Mouse (Mus musculus): ENCODE data around the gene Cyth4. TPM values are rescaled to one million over a fixed set of nuclear protein-coding genes. Genes with fewer than 3 reads are reported as not detected.

The Cyth4 gene
- polyA plus RNA-seq, 1 experiment from 2014 or later = 11.1 TPM

DNA sequence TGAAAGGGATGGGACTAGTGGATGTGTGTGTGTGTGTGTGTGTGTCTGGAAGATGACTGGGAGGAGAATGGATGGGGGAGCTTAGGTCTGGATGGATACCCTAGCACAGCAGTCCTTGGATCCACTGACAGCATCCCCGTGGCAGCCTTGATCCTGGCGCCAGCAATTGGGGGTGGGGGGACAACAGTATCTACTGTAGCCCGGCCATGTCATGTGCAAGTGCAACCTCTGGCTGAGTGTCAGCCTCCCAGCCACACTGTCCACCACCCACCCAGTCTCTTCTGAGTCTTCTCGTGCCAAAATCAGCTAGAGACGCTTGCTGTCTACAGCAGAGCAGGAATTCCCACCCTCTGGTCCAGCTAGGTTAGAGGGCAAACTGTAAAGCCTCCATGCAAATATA lies 67.4 kb downstream of the Cyth4 start:
- Histone ChIP-seq H3K27ac (ENCODE audit: low read length) (0 out of 2 replicates have a peak overlapping the region, but pooled peaks have one; percentile 7), H3K9me3 (ENCODE audit: control insufficient read depth, low read length) (no peaks in the 10 kb centered on the region), H3K9ac (ENCODE audit: low read length) (no peak overlapping the region), H3K4me3 (ENCODE audit: low read length) (no peak overlapping the region), H3K4me2 (ENCODE audit: low read depth, low read length) (no peak overlapping the region), H3K4me1 (replicated peaks; ENCODE audit: control insufficient read depth, insufficient read depth, low read length) (peaks cover 8% of the 10 kb centered on the region; the same call in 1 of the 2 replicates), H3K27me3 (ENCODE audit: control insufficient read depth, insufficient read depth, low read depth, low read length) (no peaks in the 10 kb centered on the region), H3K36me3 (ENCODE audit: control insufficient read depth, insufficient read depth, low read length) (no peaks in the 10 kb centered on the region)
- WGBS = 33% methylated on average over 5 of the region's 5 CpGs
- peak; percentile 80 for ATAC-seq (ENCODE audit: low read depth)

DNA sequence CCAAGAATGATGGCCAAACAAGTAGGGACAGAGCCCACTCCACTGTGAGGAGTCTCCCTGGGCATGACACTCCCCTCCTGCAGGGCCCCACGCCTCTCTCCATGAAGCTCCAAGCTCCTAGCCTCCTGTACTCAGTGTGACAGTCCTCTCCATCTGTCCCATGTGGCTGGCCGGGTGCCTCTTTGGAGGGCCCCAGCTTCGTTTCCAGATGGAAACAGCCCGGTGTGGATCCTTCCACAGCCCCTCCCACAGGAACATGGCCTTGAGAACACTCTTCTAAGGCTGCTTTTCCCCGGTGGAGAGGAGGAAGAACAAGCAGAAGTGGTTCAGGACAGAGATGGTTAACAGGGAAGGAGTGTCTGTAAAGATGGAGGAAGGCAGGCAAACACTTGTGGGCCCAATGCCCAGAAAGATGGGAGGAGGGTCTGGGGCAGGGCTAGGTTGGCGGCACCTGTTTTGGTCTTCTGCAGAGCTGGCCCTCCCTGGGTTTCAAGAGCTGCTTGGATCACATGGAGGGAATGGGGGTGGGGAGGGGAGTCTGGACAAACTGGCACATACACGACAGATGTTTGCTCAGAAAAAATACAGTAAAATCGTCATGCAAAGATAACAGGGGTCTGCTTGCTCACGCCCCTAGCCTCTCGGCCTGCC lies 72.5 kb downstream of the Cyth4 start:
- ATAC-seq (ENCODE audit: low read depth) = peak; percentile 69
- H3K27me3 ChIP-seq (ENCODE audit: control insufficient read depth, insufficient read depth, low read depth, low read length) = peaks cover 34% of the 10 kb centered on the region
- WGBS = 24% methylated on average over 10 of the region's 10 CpGs

GRCm38 (mm10) chr15:78670341-78670740 lies 73.5 kb downstream of the Cyth4 start:
- H3K27ac ChIP-seq (ENCODE audit: low read length) = peak overlapping the region; percentile 18; the same call in 1 of the 2 replicates
- 33% methylated on average over 5 of the region's 5 CpGs for WGBS
- no peak overlapping the region for H3K4me2 ChIP-seq (ENCODE audit: low read depth, low read length)
- H3K4me3 ChIP-seq (ENCODE audit: low read length) = no peak overlapping the region
- no peaks in the 10 kb centered on the region for H3K36me3 ChIP-seq (ENCODE audit: control insufficient read depth, insufficient read depth, low read length)
- peaks cover 37% of the 10 kb centered on the region for H3K27me3 ChIP-seq (ENCODE audit: control insufficient read depth, insufficient read depth, low read depth, low read length)
- peaks cover 11% of the 10 kb centered on the region for H3K4me1 ChIP-seq (replicated peaks; ENCODE audit: control insufficient read depth, insufficient read depth, low read length)
- ATAC-seq (ENCODE audit: low read depth) = peak; percentile 70; the same call in 1 of the 2 replicates
- H3K9me3 ChIP-seq (ENCODE audit: control insufficient read depth, low read length) = no peaks in the 10 kb centered on the region
- no peak overlapping the region for H3K9ac ChIP-seq (ENCODE audit: low read length)

More for the DNA sequence above, 72.5 kb downstream of the Cyth4 start:
- Histone ChIP-seq H3K36me3 (ENCODE audit: control insufficient read depth, insufficient read depth, low read length) (no peaks in the 10 kb centered on the region), H3K9ac (ENCODE audit: low read length) (no peak overlapping the region), H3K9me3 (ENCODE audit: control insufficient read depth, low read length) (no peaks in the 10 kb centered on the region), H3K4me2 (ENCODE audit: low read depth, low read length) (no peak overlapping the region), H3K27ac (ENCODE audit: low read length) (peak overlapping the region; percentile 27; the same call in 1 of the 2 replicates), H3K4me3 (ENCODE audit: low read length) (no peak overlapping the region), H3K4me1 (replicated peaks; ENCODE audit: control insufficient read depth, insufficient read depth, low read length) (peaks cover 16% of the 10 kb centered on the region)

Other genes starting within 250 kb of the Cyth4 start
- not detected in 2 replicates for gene Tex33, start 201.1 kb upstream of the Cyth4 start, polyA plus RNA-seq (2015; fragmentation: Nextera tagmentation; extraction: Ambion mirVana)
- gene Tst, start 191.1 kb upstream of the Cyth4 start, polyA plus RNA-seq (2015; fragmentation: Nextera tagmentation; extraction: Ambion mirVana) = 129 and 160 TPM in 2 replicates
- 5.0 and 5.5 TPM in 2 replicates for gene Mpst, start 190.6 kb upstream of the Cyth4 start, polyA plus RNA-seq (2015; fragmentation: Nextera tagmentation; extraction: Ambion mirVana)
- 32.1 and 37.0 TPM in 2 replicates for gene Kctd17, start 168.5 kb upstream of the Cyth4 start, polyA plus RNA-seq (2015; fragmentation: Nextera tagmentation; extraction: Ambion mirVana)
- 0.14 and 0.74 TPM in 2 replicates for gene Tmprss6, start 128.4 kb upstream of the Cyth4 start, polyA plus RNA-seq (2015; fragmentation: Nextera tagmentation; extraction: Ambion mirVana)
- gene Il2rb, start 101.8 kb upstream of the Cyth4 start, polyA plus RNA-seq (2015; fragmentation: Nextera tagmentation; extraction: Ambion mirVana) = 0.39 and 1.2 TPM in 2 replicates
- gene C1qtnf6, start 65.6 kb upstream of the Cyth4 start, polyA plus RNA-seq (2015; fragmentation: Nextera tagmentation; extraction: Ambion mirVana) = 38.1 and 39.5 TPM in 2 replicates
- gene Sstr3, start 52.4 kb upstream of the Cyth4 start, polyA plus RNA-seq (2015; fragmentation: Nextera tagmentation; extraction: Ambion mirVana) = 0.05 TPM in 1 of 2 replicates, not detected in the other
- 23.4 and 39.3 TPM in 2 replicates for gene Rac2, start 24.3 kb upstream of the Cyth4 start, polyA plus RNA-seq (2015; fragmentation: Nextera tagmentation; extraction: Ambion mirVana)
- gene Elfn2, start 121.7 kb downstream of the Cyth4 start, polyA plus RNA-seq (2015; fragmentation: Nextera tagmentation; extraction: Ambion mirVana) = 0.09 and 0.15 TPM in 2 replicates
- gene Mfng, start 176.4 kb downstream of the Cyth4 start, polyA plus RNA-seq (2015; fragmentation: Nextera tagmentation; extraction: Ambion mirVana) = 40.8 and 43.1 TPM in 2 replicates
- 6.1 and 6.2 TPM in 2 replicates for gene Card10, start 206.0 kb downstream of the Cyth4 start, polyA plus RNA-seq (2015; fragmentation: Nextera tagmentation; extraction: Ambion mirVana)
- 113 TPM in 2 replicates for gene Cdc42ep1, start 245.6 kb downstream of the Cyth4 start, polyA plus RNA-seq (2015; fragmentation: Nextera tagmentation; extraction: Ambion mirVana)

All from lung, embryonic 16.5 days (tissue).